Mouse (Mus musculus) Patski (cell line): Measurements from ENCODE around the gene Uspl1. TPM values are rescaled to one million over a fixed set of nuclear protein-coding genes. Genes with fewer than 3 reads are reported as not detected.

Source experiments
- ATAC-seq: fragments of 100-300 bp; one replicate; pipeline ENCODE4 v1.8.0; 2021
- CTCF ChIA-PET: fragments of 350-600 bp; sonication (Branson Sonifier 250); formaldehyde crosslinking; loops from one replicate; lab custom pipeline; 2022; ENCODE audit warnings: inconsistent platforms; lab: Charles Lee
- POLR2A ChIA-PET: fragments of 350-600 bp; sonication (Branson Sonifier 250); formaldehyde crosslinking; loops from one replicate; lab custom pipeline; 2022; ENCODE audit warnings: antibody characterized with exemption, inconsistent platforms; lab: Charles Lee
- DNase-seq: peaks from one replicate; pipeline ENCODE4 v3.0.0-alpha.2; 2011; ENCODE audit warnings: low read depth, low spot score
- H3K27me3 ChIP-seq: fragments of 371-371 bp; one replicate; pipeline ENCODE4 v1.5.1; 2021
- CTCF ChIP-seq: fragments of 100-300 bp; IDR thresholded peaks from one replicate; pipeline ENCODE4 v1.5.1; 2021
- in situ Hi-C: fragments of 300-500 bp; cut with MboI; formaldehyde crosslinking; loops from 3 replicates; pipeline ENCODE4 v1.11.1; 2018; ENCODE audit warnings: low pct_unique_long_range_greater_than_20kb, mixed read lengths
- polyA plus RNA-seq: library from polyadenylated mRNA; unstranded; gene quantifications from one replicate; pipeline ENCODE4 v1.2.3, GENCODE M21; 2021

Gene Uspl1
- polyA plus RNA-seq, 1 experiment from 2014 or later = 29.0 TPM

DNA sequence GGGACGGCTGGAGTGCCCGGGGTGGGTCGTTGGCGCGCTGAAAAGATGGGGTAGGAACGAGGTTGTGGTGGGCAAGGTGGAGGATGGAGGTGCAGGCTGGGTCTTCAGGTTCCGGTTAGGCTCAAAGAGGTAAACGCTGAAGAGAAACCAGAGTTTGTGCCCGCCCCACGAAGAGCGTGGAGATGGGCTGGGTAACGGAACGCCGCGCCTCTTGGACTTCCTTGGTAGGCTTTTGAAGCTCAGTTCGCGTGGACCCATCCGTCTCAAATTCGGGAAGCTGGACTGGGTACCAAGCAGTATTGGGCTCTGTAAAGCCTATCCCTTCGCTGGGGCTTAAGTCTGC is 665 bp downstream of the Uspl1 start:
- TF ChIP-seq CTCF = no peak

DNA sequence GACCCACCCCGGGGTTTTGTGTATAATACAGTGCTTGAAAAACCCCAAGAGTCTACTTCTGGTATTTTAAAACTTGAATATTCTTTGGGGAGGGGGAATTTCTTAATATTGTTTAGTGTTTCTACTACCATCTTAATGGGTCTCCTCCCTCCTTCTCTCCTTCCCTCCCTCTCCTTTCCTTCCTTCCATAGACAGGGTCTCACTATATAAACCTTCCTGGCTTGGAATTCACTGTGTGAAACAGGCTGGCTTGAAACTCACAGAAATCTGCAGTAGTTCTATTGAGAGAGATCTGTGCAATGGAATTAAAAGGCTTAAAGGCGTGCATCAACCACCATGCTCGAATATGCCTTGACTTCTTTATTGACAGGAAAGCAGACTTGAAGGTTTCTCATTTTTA is 1.7 kb downstream of the Uspl1 start:
- no peaks in the 10 kb centered on the region for H3K27me3 ChIP-seq
- TF ChIP-seq CTCF = no peak
- ChIA-PET POLR2A (interaction anchor here (1.4 kb wide), 1 partner anchor 131 kb away, joined by 3 read pairs; no protein-coding TSS in a partner anchor), CTCF (interaction anchor here (2.9 to 4.0 kb wide), 2 partner anchors 17 to 150 kb away, joined by 8 to 13 read pairs; no protein-coding TSS in a partner anchor)
- ATAC-seq = no peak
- DNase-seq = no peak
- in situ Hi-C loops = no loop called here

More for the DNA sequence above, 665 bp downstream of the Uspl1 start:
- ChIA-PET CTCF (interaction anchor here (1.0 to 4.0 kb wide), 6 partner anchors 10 to 191 kb away, joined by 3 to 13 read pairs (median 4); no protein-coding TSS in a partner anchor), POLR2A (interaction anchor here (0.7 to 1.4 kb wide), 7 partner anchors 9 to 190 kb away, joined by 3 to 6 read pairs (median 3); partner anchors contain the start of gene Gm42791)
- H3K27me3 ChIP-seq = no peaks in the 10 kb centered on the region
- DNase-seq (no peak), ATAC-seq (peak; percentile 9)
- in situ Hi-C loops = no loop called here

DNA sequence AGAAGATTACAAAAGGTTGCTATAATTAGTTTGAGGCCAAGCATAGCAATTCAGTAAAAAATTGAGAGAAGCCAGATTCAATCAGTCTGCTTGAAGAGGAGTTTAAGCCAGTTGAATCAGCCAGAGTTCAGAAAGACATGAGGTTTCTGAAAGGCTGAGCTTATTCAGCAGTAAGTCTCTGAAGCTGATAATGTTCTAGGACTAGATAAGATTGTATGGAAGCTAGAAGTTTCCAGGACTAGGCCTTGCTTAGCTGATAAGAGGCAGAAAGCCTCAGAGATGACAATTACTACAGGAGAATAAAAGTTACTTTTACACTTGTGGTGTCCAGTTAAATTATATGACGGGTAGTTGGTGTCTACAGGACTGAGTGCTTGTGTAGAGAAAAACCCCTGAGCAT is 6.0 kb downstream of the Uspl1 start:
- no peak for TF ChIP-seq CTCF
- ATAC-seq (no peak), DNase-seq (no peak)
- ChIA-PET CTCF (no interaction called here), POLR2A (no interaction called here)
- in situ Hi-C loops = no loop called here
- no peaks in the 10 kb centered on the region for H3K27me3 ChIP-seq

DNA sequence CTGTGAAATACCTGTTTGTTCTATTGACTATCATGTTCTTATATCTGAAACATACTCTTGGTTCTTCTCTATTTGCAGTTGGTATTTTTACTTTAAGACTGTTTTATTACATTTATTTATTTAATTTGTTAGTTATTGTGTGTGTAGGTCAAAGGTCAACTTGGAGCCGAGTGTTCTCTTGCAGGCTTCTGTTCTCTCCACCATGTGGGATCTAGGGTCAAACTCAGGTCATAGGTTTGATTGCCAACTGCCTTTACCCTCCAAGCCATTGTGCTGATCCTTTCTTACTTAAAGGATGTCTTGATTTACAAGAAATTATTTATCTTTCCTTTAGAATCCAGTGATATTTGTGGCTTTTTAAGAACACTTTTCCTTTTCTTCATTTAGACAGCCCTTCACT is 12.5 kb downstream of the Uspl1 start:
- no peak for DNase-seq
- ChIA-PET POLR2A (no interaction called here), CTCF (no interaction called here)
- TF ChIP-seq CTCF = no peak
- no peaks in the 10 kb centered on the region for H3K27me3 ChIP-seq
- ATAC-seq = no peak
- in situ Hi-C loops = no loop called here

DNA sequence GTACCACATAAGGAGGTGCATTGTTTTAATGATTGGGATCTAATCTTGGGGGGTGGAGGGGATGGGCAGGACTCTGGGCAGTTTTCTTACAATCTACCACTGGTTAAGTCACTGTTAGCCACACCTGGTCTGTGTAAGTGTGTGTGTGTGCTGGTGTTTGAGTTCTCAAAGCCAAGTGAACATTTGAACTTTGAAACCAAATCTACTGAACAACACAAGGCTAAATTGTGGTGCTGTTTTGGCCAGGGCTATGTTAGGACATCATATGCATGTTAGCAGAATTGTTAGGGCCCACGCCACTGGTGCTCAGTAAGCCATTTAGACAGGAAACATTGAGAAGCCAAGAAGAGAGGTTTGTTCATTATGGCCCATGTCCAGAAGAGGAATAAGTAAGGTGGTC is 14.6 kb downstream of the Uspl1 start:
- CTCF ChIA-PET = interaction anchor here (1.5 kb wide), 1 partner anchor 14 kb away, joined by 4 read pairs; no protein-coding TSS in a partner anchor
- TF ChIP-seq CTCF = no peak
- ATAC-seq = no peak
- H3K27me3 ChIP-seq = no peaks in the 10 kb centered on the region
- no peak for DNase-seq
- POLR2A ChIA-PET = interaction anchor here (0.5 kb wide), 1 partner anchor 25 kb away, joined by 4 read pairs; no protein-coding TSS in a partner anchor
- in situ Hi-C loops = no loop called here

DNA sequence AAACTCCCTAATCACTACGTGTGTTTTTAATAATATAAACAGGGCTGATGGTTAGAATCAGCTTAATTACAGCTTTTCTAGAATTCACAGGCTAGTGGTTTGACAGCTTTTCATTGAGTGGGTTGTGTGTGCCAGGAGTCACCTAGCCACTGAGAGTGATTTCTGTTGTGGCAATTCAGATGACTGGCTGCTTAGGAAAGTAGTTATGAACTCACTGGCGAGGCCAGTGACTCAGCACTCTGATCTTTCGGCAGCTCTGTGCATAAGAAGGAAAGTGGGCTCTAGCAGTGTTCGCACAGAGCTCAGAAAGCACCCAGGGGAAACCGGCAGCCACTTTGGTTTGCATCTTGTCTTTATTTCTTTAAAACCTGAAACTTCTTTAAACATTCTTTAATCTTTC is 18.8 kb downstream of the Uspl1 start:
- in situ Hi-C loops = no loop called here
- ChIA-PET POLR2A (interaction anchor here (1.7 kb wide), 1 partner anchor 18 kb away, joined by 6 read pairs; the partner anchor contains the start of genes Hmgb1 and Uspl1), CTCF (interaction anchor here (1.0 to 1.7 kb wide), 6 partner anchors 9 to 140 kb away, joined by 3 to 13 read pairs (median 4); partner anchors contain the start of genes Hmgb1 and Uspl1)
- ATAC-seq = peak; percentile 95
- DNase-seq = peak; percentile 81
- no peak for TF ChIP-seq CTCF
- H3K27me3 ChIP-seq = no peaks in the 10 kb centered on the region

DNA sequence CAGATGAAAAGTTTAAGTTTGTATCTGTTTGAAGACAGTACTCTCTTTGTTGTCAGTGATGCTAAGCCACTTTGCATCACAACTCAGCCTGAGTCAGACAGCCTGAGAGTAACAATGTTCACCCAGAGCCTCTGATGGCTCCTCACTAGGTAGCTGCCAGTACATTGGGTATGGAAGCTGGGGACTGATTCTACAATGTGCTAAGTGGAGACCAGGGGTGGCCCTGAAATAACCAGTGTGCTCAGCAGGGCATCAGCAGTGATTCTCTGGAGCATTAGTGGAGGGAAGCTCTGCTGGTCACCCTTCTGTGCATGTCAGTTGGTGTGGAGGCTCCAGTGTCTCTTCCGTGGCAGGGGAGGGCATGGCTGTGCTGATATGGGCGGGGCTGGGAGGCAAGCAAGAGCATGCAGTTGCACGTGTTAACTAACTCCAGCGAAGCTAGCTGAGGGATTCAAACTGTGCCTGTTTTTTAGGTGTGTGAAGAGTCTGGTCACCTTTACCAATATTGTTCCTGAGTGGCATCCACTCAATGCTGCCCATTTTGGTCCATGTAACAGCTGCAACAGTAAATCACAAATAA is 19.7 kb downstream of the Uspl1 start:
- in situ Hi-C loops = no loop called here

DNA sequence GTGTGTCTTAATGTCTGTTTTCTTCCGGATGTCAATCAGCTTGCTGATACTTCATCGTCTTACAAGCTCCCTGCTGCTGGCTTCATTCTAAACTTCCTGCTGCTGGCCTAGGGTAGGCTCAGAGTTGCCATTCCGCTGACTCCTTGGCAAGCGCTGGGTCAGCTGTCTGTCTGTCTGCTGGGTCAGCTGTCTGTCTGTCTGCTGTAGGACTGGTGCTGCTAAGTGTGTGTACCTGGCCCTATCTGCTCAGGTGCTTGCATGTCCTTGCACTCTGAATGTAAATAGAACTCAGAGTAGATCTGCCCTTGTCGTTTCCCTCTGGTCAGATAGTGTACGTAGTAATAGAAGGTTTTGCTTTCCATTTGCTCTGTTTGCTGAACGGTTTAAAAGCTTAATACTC is 20.7 kb downstream of the Uspl1 start:
- ATAC-seq (no peak), DNase-seq (no peak)
- ChIA-PET POLR2A (interaction anchor here (0.5 kb wide), 1 partner anchor 487 kb away, joined by 5 read pairs; no protein-coding TSS in a partner anchor), CTCF (interaction anchor here (0.8 to 1.9 kb wide), 3 partner anchors 10 to 171 kb away, joined by 3 to 4 read pairs (median 3); no protein-coding TSS in a partner anchor)
- H3K27me3 ChIP-seq = no peaks in the 10 kb centered on the region
- in situ Hi-C loops = no loop called here
- TF ChIP-seq CTCF = no peak

More for the DNA sequence above, 19.7 kb downstream of the Uspl1 start:
- no peak for TF ChIP-seq CTCF
- POLR2A ChIA-PET = interaction anchor here (0.6 to 1.7 kb wide), 2 partner anchors 19 to 233 kb away, joined by 6 read pairs; partner anchors contain the start of genes Hmgb1 and Uspl1
- DNase-seq = no peak
- CTCF ChIA-PET = interaction anchor here (1.0 to 1.9 kb wide), 4 partner anchors 8 to 172 kb away, joined by 3 to 13 read pairs (median 5); partner anchors contain the start of genes Hmgb1 and Uspl1
- no peak for ATAC-seq
- no peaks in the 10 kb centered on the region for H3K27me3 ChIP-seq

DNA sequence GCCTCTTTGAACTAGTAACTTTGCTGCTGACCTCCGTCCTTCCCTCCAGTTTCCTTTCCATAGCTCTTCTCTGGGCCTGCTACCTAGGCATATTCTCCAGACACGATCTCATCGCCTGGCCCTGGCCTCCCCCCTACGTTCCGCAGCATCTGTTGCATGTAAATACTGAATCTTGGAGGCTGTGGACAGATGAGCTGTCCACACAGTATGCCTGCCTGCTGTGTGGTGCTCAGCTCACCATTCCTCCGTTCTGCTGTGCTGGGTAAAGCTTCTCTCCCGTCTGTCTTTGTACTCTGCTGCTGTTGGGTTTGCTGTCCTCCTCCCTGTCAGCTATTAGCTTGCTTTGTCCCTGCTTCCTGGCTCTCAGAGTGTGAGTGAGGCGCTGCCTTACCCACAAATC is 21.1 kb downstream of the Uspl1 start:
- ATAC-seq (no peak), DNase-seq (no peak)
- ChIA-PET CTCF (interaction anchor here (0.8 to 1.9 kb wide), 4 partner anchors 9 to 171 kb away, joined by 3 to 4 read pairs (median 3); no protein-coding TSS in a partner anchor), POLR2A (interaction anchor here (0.5 kb wide), 1 partner anchor 487 kb away, joined by 5 read pairs; no protein-coding TSS in a partner anchor)
- no peaks in the 10 kb centered on the region for H3K27me3 ChIP-seq
- no peak for TF ChIP-seq CTCF
- in situ Hi-C loops = no loop called here

DNA sequence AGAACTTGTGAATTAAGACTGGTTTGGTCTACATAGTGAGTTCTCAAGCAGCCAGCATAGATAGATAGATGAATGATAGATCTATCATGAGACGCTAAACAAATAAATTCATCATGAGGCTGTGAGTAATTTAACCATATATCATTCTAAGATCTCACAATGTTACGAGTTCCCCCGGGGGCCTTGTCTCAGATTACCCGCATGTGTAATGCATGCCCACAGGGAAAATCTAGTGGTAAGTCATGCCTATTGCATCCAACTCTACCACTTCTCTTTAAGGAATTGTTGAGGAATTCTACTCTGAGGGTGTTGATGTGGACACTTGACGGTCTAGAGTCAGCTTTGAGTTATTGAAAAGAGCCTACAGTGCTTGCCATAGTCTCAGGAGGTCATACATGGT is 22.1 kb downstream of the Uspl1 start:
- in situ Hi-C loops = no loop called here

DNA sequence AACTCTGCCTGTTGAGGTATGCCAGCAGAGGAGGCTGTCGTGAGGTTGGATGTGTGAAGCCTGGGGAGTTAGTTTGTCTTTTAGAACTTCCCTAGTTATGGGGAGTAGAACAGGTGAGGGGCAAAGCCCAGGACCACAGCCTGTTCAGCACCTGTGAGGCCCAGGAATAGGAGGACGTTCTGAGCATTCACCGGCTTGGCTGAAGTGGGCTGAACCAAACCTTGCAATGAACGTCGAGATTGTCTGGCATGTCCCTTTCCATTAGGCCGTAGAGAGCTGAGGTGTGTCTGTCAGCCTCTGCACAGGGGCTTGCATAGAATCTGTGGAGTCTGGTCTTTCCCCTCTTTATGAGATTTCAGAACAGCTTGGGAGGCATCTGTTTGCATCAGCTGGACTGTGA is 23.5 kb downstream of the Uspl1 start:
- DNase-seq = no peak
- CTCF ChIA-PET = interaction anchor here (1.5 to 1.8 kb wide), 2 partner anchors 9 to 12 kb away, joined by 5 read pairs; no protein-coding TSS in a partner anchor
- no peaks in the 10 kb centered on the region for H3K27me3 ChIP-seq
- TF ChIP-seq CTCF = no peak
- POLR2A ChIA-PET = no interaction called here
- in situ Hi-C loops = no loop called here
- ATAC-seq = no peak

More for the DNA sequence above, 22.1 kb downstream of the Uspl1 start:
- no peak for DNase-seq
- no peak for TF ChIP-seq CTCF
- CTCF ChIA-PET = interaction anchor here (0.9 to 1.5 kb wide), 3 partner anchors 10 to 12 kb away, joined by 3 to 5 read pairs (median 3); no protein-coding TSS in a partner anchor
- H3K27me3 ChIP-seq = no peaks in the 10 kb centered on the region
- POLR2A ChIA-PET = interaction anchor here (1.1 kb wide), 1 partner anchor 22 kb away, joined by 3 read pairs; the partner anchor contains the start of genes Hmgb1 and Uspl1
- no peak for ATAC-seq
